Mouse (Mus musculus): Measurements from ENCODE around the gene Serhl. TPM values are rescaled to one million over a fixed set of nuclear protein-coding genes. Genes with fewer than 3 reads are reported as not detected.
"Not testable (repeated sequence)": the region's sequence is repeated elsewhere in the genome, so short reads cannot be mapped to it uniquely, and the experiment has no call there.

Gene Serhl
- polyA plus RNA-seq, 1 experiment from 2014 or later = 60.9 TPM

GRCm38 (mm10) chr15:83111290-83111689 is 22.0 kb downstream of the Serhl start:
- no peak overlapping the region for H3K4me2 ChIP-seq
- H3K36me3 ChIP-seq = peaks cover 28% of the 10 kb centered on the region
- WGBS = 62% methylated on average over 6 of the region's 6 CpGs
- H3K9ac ChIP-seq = no peak overlapping the region
- no peaks in the 10 kb centered on the region for H3K9me3 ChIP-seq
- ATAC-seq (ENCODE audit: insufficient number of reproducible peaks, insufficient read depth, low FRiP score, low TSS enrichment, low read depth) = no peak
- H3K4me1 ChIP-seq = peaks cover 10% of the 10 kb centered on the region
- no peak overlapping the region for H3K4me3 ChIP-seq
- no peak overlapping the region for H3K27ac ChIP-seq
- no peaks in the 10 kb centered on the region for H3K27me3 ChIP-seq

GRCm38 (mm10) chr15:83111874-83112273 is 22.6 kb downstream of the Serhl start:
- 88% methylated on average over 7 of the region's 7 CpGs for WGBS
- H3K4me2 ChIP-seq = no peak overlapping the region
- no peak overlapping the region for H3K4me3 ChIP-seq
- peaks cover 33% of the 10 kb centered on the region for H3K36me3 ChIP-seq
- H3K9me3 ChIP-seq = no peaks in the 10 kb centered on the region
- no peak overlapping the region for H3K9ac ChIP-seq
- H3K4me1 ChIP-seq = peaks cover 10% of the 10 kb centered on the region
- no peak for ATAC-seq (ENCODE audit: insufficient number of reproducible peaks, insufficient read depth, low FRiP score, low TSS enrichment, low read depth)
- no peak overlapping the region for H3K27ac ChIP-seq
- no peaks in the 10 kb centered on the region for H3K27me3 ChIP-seq

- H3K9me3 ChIP-seq = no peaks in the 10 kb centered on the region
- no peaks in the 10 kb centered on the region for H3K27me3 ChIP-seq
- peak overlapping the region; percentile 24; the same call in 1 of the 2 replicates for H3K4me2 ChIP-seq
- H3K4me1 ChIP-seq = peaks cover 10% of the 10 kb centered on the region
- peak overlapping the region; percentile 51; the same call in 1 of the 2 replicates for H3K9ac ChIP-seq
- 0 out of 2 replicates have a peak, but pooled peaks have one; percentile 59 for ATAC-seq (ENCODE audit: insufficient number of reproducible peaks, insufficient read depth, low FRiP score, low TSS enrichment, low read depth)
- no peak overlapping the region; the same call in 1 of the 2 replicates for H3K27ac ChIP-seq
- 9% methylated on average over 11 of the region's 11 CpGs for WGBS
- H3K36me3 ChIP-seq = peaks cover 41% of the 10 kb centered on the region
- no peak overlapping the region for H3K4me3 ChIP-seq
These were observed 23.6 kb downstream of the Serhl start for GRCm38 (mm10) chr15:83112898-83113297.

GRCm38 (mm10) chr15:83114106-83114505 is 24.8 kb downstream of the Serhl start:
- Histone ChIP-seq H3K4me1 (peaks cover 10% of the 10 kb centered on the region), H3K9ac (no peak overlapping the region), H3K27ac (no peak overlapping the region), H3K4me3 (no peak overlapping the region), H3K4me2 (no peak overlapping the region), H3K36me3 (peaks cover 51% of the 10 kb centered on the region), H3K9me3 (no peaks in the 10 kb centered on the region), H3K27me3 (no peaks in the 10 kb centered on the region)
- WGBS = 83% methylated on average over 9 of the region's 9 CpGs
- no peak for ATAC-seq (ENCODE audit: insufficient number of reproducible peaks, insufficient read depth, low FRiP score, low TSS enrichment, low read depth)

- H3K4me3 ChIP-seq = no peak overlapping the region
- ATAC-seq (ENCODE audit: insufficient number of reproducible peaks, insufficient read depth, low FRiP score, low TSS enrichment, low read depth) = no peak
- H3K4me1 ChIP-seq = peaks cover 10% of the 10 kb centered on the region
- H3K36me3 ChIP-seq = peaks cover 57% of the 10 kb centered on the region
- 75% methylated on average over 6 of the region's 6 CpGs for WGBS
- no peak overlapping the region for H3K9ac ChIP-seq
- H3K27me3 ChIP-seq = no peaks in the 10 kb centered on the region
- H3K4me2 ChIP-seq = no peak overlapping the region
- no peaks in the 10 kb centered on the region for H3K9me3 ChIP-seq
- H3K27ac ChIP-seq = no peak overlapping the region
These were observed 25.8 kb downstream of the Serhl start for GRCm38 (mm10) chr15:83115071-83115470.

GRCm38 (mm10) chr15:83118360-83118759 is 29.1 kb downstream of the Serhl start:
- Histone ChIP-seq H3K4me2 (no peak overlapping the region), H3K9me3 (no peaks in the 10 kb centered on the region), H3K9ac (no peak overlapping the region), H3K4me1 (peaks cover 9% of the 10 kb centered on the region), H3K27me3 (no peaks in the 10 kb centered on the region), H3K36me3 (peaks cover 59% of the 10 kb centered on the region), H3K27ac (no peak overlapping the region; the same call in 1 of the 2 replicates), H3K4me3 (no peak overlapping the region)
- 61% methylated on average over 7 of the region's 7 CpGs for WGBS
- no peak for ATAC-seq (ENCODE audit: insufficient number of reproducible peaks, insufficient read depth, low FRiP score, low TSS enrichment, low read depth)

- Histone ChIP-seq H3K4me2 (peak overlapping the region; percentile 66), H3K36me3 (peaks cover 50% of the 10 kb centered on the region), H3K9me3 (no peaks in the 10 kb centered on the region), H3K27ac (peak overlapping the region; percentile 85), H3K9ac (peak overlapping the region; percentile 82), H3K4me3 (peak overlapping the region; percentile 86), H3K27me3 (no peaks in the 10 kb centered on the region), H3K4me1 (peaks cover 8% of the 10 kb centered on the region)
- 2% methylated on average over 43 of the region's 43 CpGs for WGBS
- 0 out of 2 replicates have a peak, but pooled peaks have one; percentile 53 for ATAC-seq (ENCODE audit: insufficient number of reproducible peaks, insufficient read depth, low FRiP score, low TSS enrichment, low read depth)
These were observed 32.6 kb downstream of the Serhl start for GRCm38 (mm10) chr15:83121709-83122565.

GRCm38 (mm10) chr15:83122566-83123145 is 33.4 kb downstream of the Serhl start, which contains the start of gene Rrp7a:
Gene Rrp7a, minus strand, starts transcription at chr15:83122801.
- 9% methylated on average over 32 of the region's 32 CpGs for WGBS
- peak; percentile 73 for ATAC-seq (ENCODE audit: insufficient number of reproducible peaks, insufficient read depth, low FRiP score, low TSS enrichment, low read depth)
- H3K36me3 ChIP-seq = peaks cover 50% of the 10 kb centered on the region

GRCm38 (mm10) chr15:83124625-83125024 is 35.3 kb downstream of the Serhl start:
- Histone ChIP-seq H3K27me3 (no peaks in the 10 kb centered on the region), H3K4me2 (no peak overlapping the region), H3K9me3 (no peaks in the 10 kb centered on the region), H3K4me3 (no peak overlapping the region), H3K36me3 (peaks cover 52% of the 10 kb centered on the region), H3K27ac (no peak overlapping the region), H3K4me1 (peaks cover 8% of the 10 kb centered on the region), H3K9ac (no peak overlapping the region)
- no peak for ATAC-seq (ENCODE audit: insufficient number of reproducible peaks, insufficient read depth, low FRiP score, low TSS enrichment, low read depth)
- 59% methylated on average over 5 of the region's 5 CpGs for WGBS

More at GRCm38 (mm10) chr15:83122566-83123145, 33.4 kb downstream of the Serhl start, which contains the start of gene Rrp7a:
- Histone ChIP-seq H3K27me3 (no peaks in the 10 kb centered on the region), H3K4me3 (peak within 1 kb of the TSS; percentile 86), H3K4me1 (peaks cover 8% of the 10 kb centered on the region), H3K9me3 (no peaks in the 10 kb centered on the region), H3K4me2 (peak within 1 kb of the TSS; percentile 66), H3K27ac (peak within 1 kb of the TSS; percentile 85), H3K9ac (peak within 1 kb of the TSS; percentile 82)

GRCm38 (mm10) chr15:83126582-83126981 is 37.3 kb downstream of the Serhl start:
- Histone ChIP-seq H3K4me1 (peaks cover 2% of the 10 kb centered on the region), H3K4me3 (no peak overlapping the region), H3K9ac (no peak overlapping the region), H3K4me2 (no peak overlapping the region), H3K27ac (no peak overlapping the region), H3K27me3 (no peaks in the 10 kb centered on the region), H3K9me3 (no peaks in the 10 kb centered on the region), H3K36me3 (peaks cover 65% of the 10 kb centered on the region)
- 92% methylated on average over 9 of the region's 9 CpGs for WGBS
- ATAC-seq (ENCODE audit: insufficient number of reproducible peaks, insufficient read depth, low FRiP score, low TSS enrichment, low read depth) = no peak

GRCm38 (mm10) chr15:83127037-83127436 is 37.7 kb downstream of the Serhl start:
- not testable (repeated sequence) for H3K4me1 ChIP-seq; H3K9ac ChIP-seq; ATAC-seq (ENCODE audit: insufficient number of reproducible peaks, insufficient read depth, low FRiP score, low TSS enrichment, low read depth); H3K27me3 ChIP-seq; H3K9me3 ChIP-seq; H3K27ac ChIP-seq; H3K4me2 ChIP-seq; H3K4me3 ChIP-seq
- WGBS = 82% methylated on average over 3 of the region's 3 CpGs
- peaks cover 69% of the 10 kb centered on the region for H3K36me3 ChIP-seq
